Mouse (Mus musculus) spleen, adult 2 months (tissue): ENCODE results near the gene Slc30a5. TPM values are rescaled to one million over a fixed set of nuclear protein-coding genes. Genes with fewer than 3 reads are reported as not detected.

Experiments used
- DNase-seq, 2 experiments: peaks; one replicate each; pipeline versions ENCODE4 v3.0.0 to v3.0.0-alpha.2; 2012 to 2021; ENCODE audit warnings: low spot score in 2 of 2, low read depth in 1 of 2
- H3K27ac ChIP-seq: fragments of 200-500 bp; 2 replicates; pipeline ENCODE4 v1.5.1; 2012; ENCODE audit warnings: low read length, inconsistent platforms; ENCODE audit not compliant: insufficient read depth
- H3K27me3 ChIP-seq: fragments of 200-500 bp; 2 replicates; pipeline ENCODE4 v1.6.1; 2012; ENCODE audit warnings: mild to moderate bottlenecking, moderate library complexity, low read length, inconsistent platforms; ENCODE audit not compliant: control insufficient read depth, insufficient read depth
- H3K36me3 ChIP-seq: fragments of 200-500 bp; 2 replicates; pipeline ENCODE4 v1.6.1; 2012; ENCODE audit warnings: mild to moderate bottlenecking, low read length, inconsistent platforms; ENCODE audit not compliant: control insufficient read depth, insufficient read depth
- H3K4me1 ChIP-seq: fragments of 200-500 bp; 2 replicates; pipeline ENCODE4 v1.6.1; 2011; ENCODE audit warnings: inconsistent platforms; ENCODE audit not compliant: control insufficient read depth, insufficient read depth, insufficient read length
- H3K4me3 ChIP-seq: fragments of 200-500 bp; 2 replicates; pipeline ENCODE4 v1.5.1; 2011; ENCODE audit warnings: mild to moderate bottlenecking, inconsistent platforms; ENCODE audit not compliant: insufficient read depth, insufficient read length; ENCODE audit errors: extremely low read depth
- CTCF ChIP-seq: fragments of 200-500 bp; IDR thresholded peaks from 2 replicates; pipeline ENCODE4 v1.5.1; 2011; ENCODE audit warnings: mild to moderate bottlenecking, inconsistent platforms; ENCODE audit not compliant: insufficient read depth, insufficient read length, insufficient replicate concordance; ENCODE audit errors: extremely low read depth
- POLR2A ChIP-seq: fragments of 200-500 bp; IDR thresholded peaks from 2 replicates; pipeline ENCODE4 v1.6.1; 2011; ENCODE audit warnings: low read depth, low read length, inconsistent platforms
- WGBS: fragments of 180-500 bp; shearing (Covaris S2); methylation state at CpG from one replicate; pipeline ENCODE4 v1.1.7; 2018; 5-methylcytosine and 5-hydroxymethylcytosine counted together
- polyA plus RNA-seq: library from polyadenylated mRNA; depleted of rRNA; stranded (reverse); fragments of >200 nt; gene quantifications from 2 replicates; pipeline ENCODE4 v1.2.3, GENCODE M21; 2012; rRNA removed

The Slc30a5 gene
- polyA plus RNA-seq, 1 experiment, result 20.6 TPM

GRCm38 (mm10) chr13:100775252-100776055 is 57.8 kb downstream of the Slc30a5 start, which contains the start of gene Cenph:
Gene Cenph, minus strand, starts transcription at chr13:100775899.
- DNase-seq, result peak; percentile 73 to 82
- Histone ChIP-seq H3K4me3 (peak within 1 kb of the TSS; percentile 81), H3K27me3 (no peaks in the 10 kb centered on the region), H3K4me1 (peaks cover 3% of the 10 kb centered on the region; the same call in 1 of the 2 replicates), H3K36me3 (no peaks in the 10 kb centered on the region), H3K27ac (no peak within 1 kb of the TSS)
- under 1% methylated on average over 46 of the region's 46 CpGs for WGBS
- TF ChIP-seq POLR2A (no peak), CTCF (no peak)

- H3K4me1 ChIP-seq, result peaks cover 3% of the 10 kb centered on the region; the same call in 1 of the 2 replicates
- TF ChIP-seq POLR2A (no peak), CTCF (no peak)
- H3K27ac ChIP-seq, result no peak overlapping the region
- no peaks in the 10 kb centered on the region for H3K36me3 ChIP-seq
- no peak for DNase-seq
- H3K27me3 ChIP-seq, result no peaks in the 10 kb centered on the region
- H3K4me3 ChIP-seq, result no peak overlapping the region
These were observed 58.5 kb downstream of the Slc30a5 start for GRCm38 (mm10) chr13:100774704-100775103.

- Histone ChIP-seq H3K4me3 (no peak overlapping the region), H3K4me1 (no peaks in the 10 kb centered on the region), H3K27ac (no peak overlapping the region), H3K27me3 (no peaks in the 10 kb centered on the region), H3K36me3 (no peaks in the 10 kb centered on the region)
- 89% methylated on average over 2 of the region's 2 CpGs for WGBS
- TF ChIP-seq POLR2A (no peak), CTCF (no peak)
- no peak for DNase-seq
These were observed 77.9 kb downstream of the Slc30a5 start for GRCm38 (mm10) chr13:100755329-100755728.

- Histone ChIP-seq H3K27ac (no peak overlapping the region), H3K4me1 (no peaks in the 10 kb centered on the region), H3K27me3 (no peaks in the 10 kb centered on the region), H3K36me3 (no peaks in the 10 kb centered on the region), H3K4me3 (no peak overlapping the region)
- no peak for TF ChIP-seq POLR2A
- TF ChIP-seq CTCF, result no peak
- DNase-seq, result no peak
- 89% methylated on average over 4 of the region's 4 CpGs for WGBS
These were observed 79.0 kb downstream of the Slc30a5 start for GRCm38 (mm10) chr13:100754186-100754585.

- Histone ChIP-seq H3K36me3 (no peaks in the 10 kb centered on the region), H3K27ac (no peak overlapping the region), H3K4me3 (no peak overlapping the region), H3K4me1 (no peaks in the 10 kb centered on the region), H3K27me3 (no peaks in the 10 kb centered on the region)
- no peak for TF ChIP-seq POLR2A
- TF ChIP-seq CTCF, result no peak
- WGBS, result 72% methylated on average over 6 of the region's 6 CpGs
- no peak for DNase-seq
These were observed 80.2 kb downstream of the Slc30a5 start for GRCm38 (mm10) chr13:100753011-100753410.

Other genes starting within 250 kb of the Slc30a5 start
- gene Marveld2, start 216.5 kb downstream of the Slc30a5 start, polyA plus RNA-seq, result 4.5 and 5.3 TPM in 2 replicates
- 15.5 and 19.3 TPM in 2 replicates for gene Ak6, start 182.4 kb downstream of the Slc30a5 start, polyA plus RNA-seq
- 2.7 and 2.8 TPM in 2 replicates for gene Rad17, start 182.4 kb downstream of the Slc30a5 start, polyA plus RNA-seq
- 2.3 and 2.9 TPM in 2 replicates for gene Taf9, start 181.8 kb downstream of the Slc30a5 start, polyA plus RNA-seq
- 2.7 and 2.9 TPM in 2 replicates for gene Ccdc125, start 163.7 kb downstream of the Slc30a5 start, polyA plus RNA-seq
- gene Cdk7, start 102.5 kb downstream of the Slc30a5 start, polyA plus RNA-seq, result 7.2 and 7.4 TPM in 2 replicates
- 13.0 and 16.7 TPM in 2 replicates for gene Mrps36, start 88.8 kb downstream of the Slc30a5 start, polyA plus RNA-seq
- gene Cenph, start 57.5 kb downstream of the Slc30a5 start, polyA plus RNA-seq, result 0.90 and 1.0 TPM in 2 replicates
- gene Ccnb1, start 46.9 kb downstream of the Slc30a5 start, polyA plus RNA-seq, result 7.7 and 8.5 TPM in 2 replicates